Mouse (Mus musculus): Measurements from ENCODE around the gene Lman1l.

Lman1l gene

GRCm38 (mm10) chr9:57589224-57590126 is 31.1 kb downstream of the Lman1l start, which contains the start of gene Ulk3:
Gene Ulk3, plus strand, starts transcription at chr9:57589452.
- in situ Hi-C loops (cut with MseI, MboI): no loop called here

DNA sequence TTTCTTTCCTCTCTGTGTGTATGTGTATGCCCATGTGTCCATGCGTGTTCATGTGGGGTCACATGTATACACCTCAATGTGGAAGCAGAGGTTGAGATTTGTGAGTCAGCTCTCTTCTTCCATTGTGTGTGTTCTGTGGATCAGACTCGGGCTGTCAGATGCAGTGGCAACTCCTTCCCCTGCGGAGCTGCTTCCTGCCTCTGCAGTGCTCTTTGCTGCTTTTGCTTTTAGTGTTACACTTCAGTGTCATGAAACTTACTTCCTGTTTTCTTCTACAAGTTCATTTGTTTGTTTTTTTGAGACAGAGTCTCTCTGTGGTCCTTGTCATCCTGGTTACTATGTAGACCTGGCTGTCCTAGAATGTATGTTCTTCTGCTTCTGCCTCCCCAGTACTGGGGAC is 35.6 kb downstream of the Lman1l start:
- in situ Hi-C loops (cut with MseI, MboI): no loop called here

DNA sequence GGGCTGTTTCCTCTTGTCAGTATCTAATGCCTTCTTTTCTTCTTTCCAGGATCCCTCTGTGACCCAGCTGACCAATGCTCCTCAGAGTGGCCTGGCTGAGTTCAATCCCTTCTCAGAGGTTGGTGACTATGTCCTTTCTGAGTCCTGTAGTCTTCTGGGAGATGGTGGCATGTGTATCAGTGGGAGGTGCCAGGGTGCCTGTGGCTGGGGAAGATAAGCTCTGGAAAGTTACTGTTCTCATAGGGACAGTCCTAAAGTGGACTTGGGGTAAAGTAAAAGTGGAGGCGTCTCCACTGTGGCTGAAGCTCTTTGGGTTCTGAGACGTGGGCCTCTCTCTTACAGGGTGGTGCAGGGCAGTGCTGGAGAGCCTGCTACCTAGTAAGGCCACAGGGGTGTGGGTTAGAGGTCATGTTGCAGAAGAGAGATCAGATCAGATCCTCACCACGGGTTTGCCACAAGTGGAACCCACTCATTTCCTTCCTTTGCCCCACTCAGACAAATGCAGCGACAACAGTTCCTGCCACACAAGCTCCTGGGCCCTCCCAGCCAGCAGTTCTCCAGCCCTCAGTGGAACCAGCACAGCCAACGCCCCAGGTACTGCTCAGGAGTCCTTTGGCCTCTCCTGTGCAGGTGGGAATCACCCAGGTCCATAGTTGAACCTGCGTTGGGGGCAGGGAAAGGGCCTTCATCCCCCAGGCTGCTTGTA is 43.3 kb downstream of the Lman1l start:
- in situ Hi-C loops (cut with MseI, MboI): no loop called here

DNA sequence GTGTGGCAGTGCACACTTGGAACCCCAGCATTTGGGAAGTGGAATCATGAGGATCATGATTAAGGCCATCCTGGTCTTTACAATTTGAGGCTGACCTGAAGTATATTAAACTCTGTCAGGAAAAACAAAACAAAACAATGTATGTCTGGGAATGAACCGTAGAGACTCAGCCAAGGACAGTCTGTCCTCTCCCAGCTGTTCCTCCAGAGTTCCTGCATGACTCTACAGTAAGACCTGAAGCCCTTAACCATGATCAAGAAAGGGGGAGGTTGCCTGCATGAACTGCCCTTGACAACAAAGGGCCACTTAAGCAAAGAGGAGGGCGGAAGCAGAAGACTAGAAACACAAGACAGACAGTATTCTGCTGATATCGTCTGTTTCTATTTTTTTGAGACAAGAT is 45.0 kb downstream of the Lman1l start:
- in situ Hi-C loops (cut with MseI, MboI): no loop called here

- in situ Hi-C loops (cut with MseI, MboI): no loop called here
Observed at GRCm38 (mm10) chr9:57574397-57574796, 46.2 kb downstream of the Lman1l start.

DNA sequence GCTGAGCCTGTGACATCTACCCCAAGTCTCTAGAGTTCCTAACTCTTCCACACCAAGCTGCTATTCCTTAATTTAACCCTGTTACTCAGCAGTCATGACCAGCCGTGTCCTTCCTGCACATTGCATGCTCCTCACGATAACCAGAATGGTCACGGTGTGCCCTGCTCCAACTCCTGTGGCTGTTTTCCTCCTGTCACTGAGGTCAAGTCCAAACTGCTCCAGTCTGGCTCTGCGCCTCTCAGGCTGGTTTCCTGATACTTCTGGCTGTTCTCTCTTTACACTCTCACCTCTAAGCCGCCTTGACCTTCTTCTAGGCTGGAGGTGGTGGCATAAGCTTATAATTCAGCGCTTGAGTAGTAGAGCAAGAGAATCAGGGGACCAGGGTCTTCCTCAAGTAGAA is 52.1 kb downstream of the Lman1l start:
- in situ Hi-C loops (cut with MseI, MboI): no loop called here

GRCm38 (mm10) chr9:57566846-57567245 is 53.7 kb downstream of the Lman1l start:
- in situ Hi-C loops (cut with MseI, MboI): no loop called here

DNA sequence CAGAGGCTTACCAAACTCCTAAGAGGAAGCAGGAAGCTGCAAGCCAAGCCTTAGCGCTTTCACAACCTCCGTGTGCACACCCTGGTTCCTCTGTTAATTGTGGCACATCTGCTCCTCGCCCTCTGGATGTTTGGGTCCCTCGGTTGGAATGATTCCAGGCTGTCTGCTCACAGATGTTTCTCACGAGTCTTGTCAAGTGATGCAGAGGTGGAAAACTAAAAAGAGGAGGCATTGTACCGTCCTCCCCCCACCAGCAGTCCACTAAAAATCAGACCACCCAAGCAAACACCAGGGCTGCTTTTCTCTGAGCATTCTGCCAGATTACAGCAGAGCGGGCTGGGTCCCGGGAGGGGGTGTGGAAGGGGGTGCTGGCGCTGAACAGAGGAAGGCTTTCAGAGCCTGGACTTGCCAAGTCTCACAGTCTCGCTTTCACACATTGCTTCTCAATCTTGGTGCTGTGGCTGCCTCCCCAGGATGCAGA is 54.8 kb downstream of the Lman1l start:
- in situ Hi-C loops (cut with MseI, MboI): no loop called here

GRCm38 (mm10) chr9:57564609-57565008 is 56.0 kb downstream of the Lman1l start:
- in situ Hi-C loops (cut with MseI, MboI): no loop called here

DNA sequence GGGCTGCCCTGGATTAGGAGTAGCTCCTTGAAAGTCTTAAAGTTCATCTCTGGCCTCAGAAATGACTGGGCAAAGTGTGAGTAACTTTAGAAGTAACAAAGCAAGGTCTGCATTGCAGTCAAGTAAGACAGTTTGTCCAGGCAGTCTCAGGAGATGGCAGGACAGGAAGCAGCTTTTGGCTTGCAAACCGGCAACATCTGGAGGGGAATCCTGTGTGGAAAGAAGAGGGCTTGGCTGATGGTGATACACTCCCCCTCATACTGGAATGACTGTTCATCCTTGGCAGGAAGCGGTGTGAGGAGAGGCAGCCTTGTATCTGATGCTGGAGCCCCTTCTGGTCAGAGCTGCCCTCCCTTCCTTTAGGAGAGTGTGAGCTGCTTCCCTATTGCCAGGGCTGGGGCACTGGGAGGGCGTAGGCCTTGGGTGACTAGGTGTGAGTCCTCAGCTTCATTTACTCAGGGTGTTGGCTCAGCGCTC is 57.6 kb downstream of the Lman1l start:
- in situ Hi-C loops (cut with MseI, MboI): no loop called here

DNA sequence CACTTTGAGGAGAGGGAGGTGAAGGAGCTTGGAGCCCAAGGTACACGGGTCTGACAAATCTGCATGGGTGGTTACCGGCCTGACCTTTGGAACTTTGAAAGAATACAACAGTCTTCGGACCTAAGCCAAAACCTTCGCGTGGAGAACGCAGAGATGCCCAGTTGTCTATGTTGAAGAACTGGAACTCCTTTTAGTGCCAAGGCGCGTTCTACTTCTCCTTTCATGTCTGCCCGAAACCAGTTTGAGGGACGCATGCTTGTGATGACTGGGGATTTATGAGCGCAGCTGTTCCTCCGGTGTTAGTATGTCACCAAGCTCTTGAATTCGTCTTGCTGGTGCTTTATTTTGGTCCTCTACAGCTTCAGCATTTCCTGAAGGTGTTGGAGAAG is 58.9 kb downstream of the Lman1l start:
- in situ Hi-C loops (cut with MseI, MboI): no loop called here

GRCm38 (mm10) chr9:57560861-57561710 is 59.5 kb downstream of the Lman1l start, which contains the start of gene Scamp2:
Gene Scamp2, plus strand, starts transcription at chr9:57560943.
- in situ Hi-C loops (cut with MseI, MboI): no loop called here

- in situ Hi-C loops (cut with MseI, MboI): no loop called here
Observed at GRCm38 (mm10) chr9:57560263-57560662, 60.3 kb downstream of the Lman1l start.

- in situ Hi-C loops (cut with MseI, MboI): no loop called here
Observed at GRCm38 (mm10) chr9:57559568-57559967, 61.0 kb downstream of the Lman1l start.

- in situ Hi-C loops (cut with MseI, MboI): no loop called here
Observed at GRCm38 (mm10) chr9:57558625-57559024, 61.9 kb downstream of the Lman1l start.

GRCm38 (mm10) chr9:57557215-57557614 is 63.4 kb downstream of the Lman1l start:
- in situ Hi-C loops (cut with MseI, MboI): no loop called here

Data from mouse trophoblast stem cell (cell line).